Mouse (Mus musculus): ENCODE data around the gene Kcnh1. TPM values are rescaled to one million over a fixed set of nuclear protein-coding genes. Genes with fewer than 3 reads are reported as not detected.

Gene Kcnh1
- total and polyA plus RNA-seq, 3 experiments = not detected

GRCm38 (mm10) chr1:192502016-192502415, 311.4 kb downstream of the Kcnh1 start:
- peaks cover 51% of the 10 kb centered on the region for H3K27me3 ChIP-seq (replicated peaks)
- no peak overlapping the region for H3K4me2 ChIP-seq (ENCODE audit: insufficient read depth, low read depth, poor library complexity, severe bottlenecking)
- no peak overlapping the region for H3K9ac ChIP-seq (ENCODE audit: insufficient read depth, low read depth)
- in situ Hi-C loops (cut with MboI; ENCODE audit: low pct_ligation_motif_present, low pct_unique_long_range_greater_than_20kb, low sequenced_read_pairs) = no loop called here
- peaks cover 0 to 3% of the 10 kb centered on the region in 2 experiments; a peak in 1 of 4 replicates for H3K4me1 ChIP-seq (ENCODE audit: control insufficient read depth in 1 of 2, insufficient read depth in 2 of 2)
- no peak for TF ChIP-seq ETS1 (conservative IDR thresholded peaks at IDR 0.05; ENCODE audit: low read depth, low read length)
- TF ChIP-seq MYC (IDR thresholded peaks at IDR 0.05; ENCODE audit: low read depth, low read length) = no peak
- no peak for TF ChIP-seq NRF1 (IDR thresholded peaks at IDR 0.05; ENCODE audit: low read depth, low read length)
- no peak for TF ChIP-seq ZNF384 (IDR thresholded peaks at IDR 0.05; ENCODE audit: low read depth, low read length)
- TF ChIP-seq ELF1 (IDR thresholded peaks at IDR 0.05; ENCODE audit: low read depth, low read length) = no peak
- TF ChIP-seq USF2 (conservative IDR thresholded peaks at IDR 0.05; ENCODE audit: low read depth, low read length) = no peak
- no peak for TF ChIP-seq JUN (IDR thresholded peaks at IDR 0.05; ENCODE audit: insufficient read depth, low read depth, low read length)
- TF ChIP-seq MAZ (IDR thresholded peaks at IDR 0.05; ENCODE audit: low read depth, low read length) = no peak
- TF ChIP-seq USF1 (IDR thresholded peaks at IDR 0.05; ENCODE audit: low read depth, low read length) = no peak
- no peak for TF ChIP-seq NELFE (IDR thresholded peaks at IDR 0.05; ENCODE audit: low read depth, low read length)
- H3K79me2 ChIP-seq (replicated peaks; ENCODE audit: control insufficient read depth, extremely low read depth, insufficient read depth, poor library complexity, severe bottlenecking) = no peaks in the 10 kb centered on the region
- H3K27ac ChIP-seq (ENCODE audit: insufficient read depth, low read depth) = no peak overlapping the region
- dilution Hi-C loops (cut with MboI; ENCODE audit: extremely low pct_ligation_motif_present, extremely low pct_unique_long_range_greater_than_20kb, low sequenced_read_pairs) = no loop called here
- H3K36me3 ChIP-seq (replicated peaks in 1 of 2; ENCODE audit: control insufficient read depth in 1 of 2, insufficient read depth in 1 of 2, low read length in 1 of 2) = no peaks in the 10 kb centered on the region
- no peaks in the 10 kb centered on the region for H3K9me3 ChIP-seq (replicated peaks; ENCODE audit: low read length)
- no peak overlapping the region for H3K4me3 ChIP-seq (replicated peaks in 1 of 3; ENCODE audit: low read depth in 2 of 3, low read length in 2 of 3, poor library complexity in 1 of 3)
- DNase-seq (ENCODE audit: extremely low read depth) = no peak

- H3K4me1 ChIP-seq (ENCODE audit: control insufficient read depth in 1 of 2, insufficient read depth in 2 of 2) = no peaks in the 10 kb centered on the region
- H3K4me3 ChIP-seq (replicated peaks in 1 of 3; ENCODE audit: low read depth in 2 of 3, low read length in 2 of 3, poor library complexity in 1 of 3) = no peak overlapping the region
- dilution Hi-C loops (cut with MboI; ENCODE audit: extremely low pct_ligation_motif_present, extremely low pct_unique_long_range_greater_than_20kb, low sequenced_read_pairs) (no loop called here), in situ Hi-C loops (cut with MboI; ENCODE audit: low pct_ligation_motif_present, low pct_unique_long_range_greater_than_20kb, low sequenced_read_pairs) (no loop called here)
- no peak overlapping the region for H3K27ac ChIP-seq (ENCODE audit: insufficient read depth, low read depth)
- H3K27me3 ChIP-seq (replicated peaks) = peaks cover 55% of the 10 kb centered on the region
- H3K36me3 ChIP-seq (replicated peaks in 1 of 2; ENCODE audit: control insufficient read depth in 1 of 2, insufficient read depth in 1 of 2, low read length in 1 of 2) = no peaks in the 10 kb centered on the region
- H3K9ac ChIP-seq (ENCODE audit: insufficient read depth, low read depth) = no peak overlapping the region
- H3K79me2 ChIP-seq (replicated peaks; ENCODE audit: control insufficient read depth, extremely low read depth, insufficient read depth, poor library complexity, severe bottlenecking) = no peaks in the 10 kb centered on the region
- TF ChIP-seq MAFK (IDR thresholded peaks at IDR 0.05; ENCODE audit: insufficient replicate concordance, low read length) (no peak), ZKSCAN1 (IDR thresholded peaks at IDR 0.05; ENCODE audit: borderline replicate concordance, low read depth, low read length) (no peak), TCF12 (IDR thresholded peaks at IDR 0.05; ENCODE audit: low read depth, low read length) (no peak), BHLHE40 (IDR thresholded peaks at IDR 0.05; ENCODE audit: low read depth, low read length) (no peak), USF1 (IDR thresholded peaks at IDR 0.05; ENCODE audit: low read depth, low read length) (no peak), ETS1 (conservative IDR thresholded peaks at IDR 0.05; ENCODE audit: low read depth, low read length) (no peak), MYC (IDR thresholded peaks at IDR 0.05; ENCODE audit: low read depth, low read length) (no peak), MEF2A (IDR thresholded peaks at IDR 0.05; ENCODE audit: borderline replicate concordance, low read depth, low read length) (no peak)
- no peaks in the 10 kb centered on the region for H3K9me3 ChIP-seq (replicated peaks; ENCODE audit: low read length)
- no peak for DNase-seq (ENCODE audit: extremely low read depth)
- H3K4me2 ChIP-seq (ENCODE audit: insufficient read depth, low read depth, poor library complexity, severe bottlenecking) = no peak overlapping the region
Observed at GRCm38 (mm10) chr1:192502835-192503234, 312.3 kb downstream of the Kcnh1 start.

Measured in CH12.LX (cell line).